Mouse (Mus musculus): ENCODE measurements around the gene Cbx7. TPM values are rescaled to one million over a fixed set of nuclear protein-coding genes. Genes with fewer than 3 reads are reported as not detected.
"Not testable (repeated sequence)": the region's sequence is repeated elsewhere in the genome, so short reads cannot be mapped to it uniquely, and the experiment has no call there.

The Cbx7 gene
- polyA plus RNA-seq, 1 experiment from 2014 or later, result 1.5 TPM

DNA sequence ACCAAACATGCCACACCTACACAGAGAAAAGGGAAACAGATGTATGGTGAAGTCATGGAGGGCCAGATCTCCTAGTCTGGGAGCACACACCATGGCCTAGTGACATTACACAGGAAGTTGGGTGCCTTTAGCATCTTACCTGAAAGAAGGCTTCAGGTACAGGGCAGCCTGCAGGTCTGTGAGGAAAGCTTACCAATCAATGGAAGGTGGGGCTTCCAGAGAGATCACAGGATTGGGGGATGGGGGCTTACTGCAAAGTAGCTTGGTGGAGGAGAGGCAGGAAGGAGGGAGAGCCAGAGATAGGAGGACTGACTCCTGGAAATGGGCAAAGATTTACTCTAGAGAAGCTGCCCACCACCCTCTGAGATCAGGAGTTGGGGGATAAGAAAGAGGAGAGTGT lies 67.0 kb downstream of the Cbx7 start:
- Histone ChIP-seq H3K4me2 (no peak overlapping the region), H3K36me3 (peaks cover 28% of the 10 kb centered on the region), H3K4me3 (no peak overlapping the region), H3K27me3 (replicated peaks) (peaks cover 8% of the 10 kb centered on the region; the same call in 1 of the 2 replicates), H3K4me1 (no peaks in the 10 kb centered on the region), H3K9ac (no peak overlapping the region), H3K27ac (replicated peaks) (no peak overlapping the region), H3K9me3 (no peaks in the 10 kb centered on the region)
- no peak for ATAC-seq (ENCODE audit: extremely low read depth, insufficient number of reproducible peaks, low FRiP score, low TSS enrichment)

- 94% methylated on average over 8 of the region's 8 CpGs for WGBS
Observed at GRCm38 (mm10) chr15:79903081-79903480, 67.8 kb downstream of the Cbx7 start.

GRCm38 (mm10) chr15:79901399-79901798 lies 69.5 kb downstream of the Cbx7 start:
- no peak for ATAC-seq (ENCODE audit: extremely low read depth, insufficient number of reproducible peaks, low FRiP score, low TSS enrichment)
- Histone ChIP-seq H3K9ac (no peak overlapping the region), H3K4me2 (no peak overlapping the region), H3K4me1 (no peaks in the 10 kb centered on the region), H3K36me3 (peaks cover 24% of the 10 kb centered on the region), H3K27me3 (replicated peaks) (peaks cover 1% of the 10 kb centered on the region; the same call in 1 of the 2 replicates), H3K4me3 (no peak overlapping the region), H3K9me3 (no peaks in the 10 kb centered on the region), H3K27ac (replicated peaks) (no peak overlapping the region)
- WGBS, result 87% methylated on average over 2 of the region's 2 CpGs

More at GRCm38 (mm10) chr15:79903081-79903480, 67.8 kb downstream of the Cbx7 start:
- H3K27ac ChIP-seq (replicated peaks); H3K4me2 ChIP-seq; H3K4me1 ChIP-seq; H3K9me3 ChIP-seq; H3K4me3 ChIP-seq; ATAC-seq (ENCODE audit: extremely low read depth, insufficient number of reproducible peaks, low FRiP score, low TSS enrichment); H3K9ac ChIP-seq; H3K27me3 ChIP-seq (replicated peaks): not testable (repeated sequence)
- peaks cover 35% of the 10 kb centered on the region for H3K36me3 ChIP-seq

DNA sequence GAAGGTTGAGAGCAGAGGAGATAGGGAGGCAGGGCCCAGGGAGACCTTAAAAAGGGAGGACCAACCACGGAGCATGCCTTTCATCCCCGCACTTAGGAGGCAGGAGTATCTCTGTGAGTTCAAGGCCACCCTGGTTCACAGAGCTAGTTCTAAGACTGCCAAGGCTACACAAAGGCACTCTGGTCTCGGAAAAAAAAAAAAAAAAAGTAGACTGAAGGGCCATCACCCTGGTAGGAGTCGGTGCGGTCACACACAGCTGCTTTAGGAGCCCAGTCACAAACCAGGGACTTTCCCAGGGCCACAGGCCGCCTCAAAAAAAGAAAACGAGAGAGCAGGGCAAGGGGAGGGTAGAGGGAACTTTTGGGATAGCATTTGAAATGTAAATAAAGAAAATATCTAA lies 70.2 kb downstream of the Cbx7 start:
- no peak for ATAC-seq (ENCODE audit: extremely low read depth, insufficient number of reproducible peaks, low FRiP score, low TSS enrichment)
- Histone ChIP-seq H3K4me3 (no peak overlapping the region), H3K9ac (no peak overlapping the region), H3K27me3 (replicated peaks) (no peaks in the 10 kb centered on the region), H3K27ac (replicated peaks) (no peak overlapping the region), H3K4me2 (no peak overlapping the region), H3K4me1 (no peaks in the 10 kb centered on the region), H3K36me3 (peaks cover 18% of the 10 kb centered on the region), H3K9me3 (no peaks in the 10 kb centered on the region)
- 63% methylated on average over 7 of the region's 7 CpGs for WGBS

DNA sequence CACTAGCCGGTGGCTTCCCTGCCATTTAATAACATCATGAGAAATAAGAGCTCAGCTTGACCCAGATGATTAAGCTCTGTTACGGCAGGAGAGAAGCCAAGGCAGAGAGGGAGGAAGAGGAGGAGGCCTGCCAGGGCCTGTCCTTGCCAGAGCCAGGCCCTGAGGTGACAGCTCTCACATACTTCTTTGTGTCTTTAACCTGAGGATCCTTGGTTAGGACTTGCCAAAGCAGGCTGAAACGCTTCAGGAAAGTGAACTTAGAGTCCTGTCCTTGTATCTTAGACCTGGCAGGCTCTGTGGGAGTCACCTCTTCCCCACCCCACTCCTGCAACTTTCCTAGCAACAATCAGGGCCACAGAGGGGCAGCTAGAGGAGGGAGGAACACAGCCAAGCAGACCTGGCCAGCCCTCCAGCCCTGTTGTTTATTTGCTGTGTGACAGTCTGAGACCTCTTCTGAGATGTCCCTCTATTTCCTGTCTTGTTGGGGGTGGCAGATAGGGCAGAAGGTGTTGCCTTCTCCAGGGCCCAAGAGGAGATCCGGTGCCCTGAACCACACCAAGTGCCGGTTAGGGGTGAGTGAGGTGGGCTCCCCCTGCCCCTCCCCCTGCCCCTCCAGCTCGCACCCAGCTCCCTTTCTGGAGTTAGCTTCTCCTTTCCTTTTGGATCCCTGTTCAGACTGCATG lies 71.0 kb downstream of the Cbx7 start:
- no peak for ATAC-seq (ENCODE audit: extremely low read depth, insufficient number of reproducible peaks, low FRiP score, low TSS enrichment)
- no peaks in the 10 kb centered on the region for H3K4me1 ChIP-seq
- H3K27ac ChIP-seq (replicated peaks), result no peak overlapping the region
- H3K4me2 ChIP-seq, result no peak overlapping the region
- H3K36me3 ChIP-seq, result peaks cover 14% of the 10 kb centered on the region
- 66% methylated on average over 6 of the region's 6 CpGs for WGBS
- H3K27me3 ChIP-seq (replicated peaks), result no peaks in the 10 kb centered on the region
- H3K9me3 ChIP-seq, result no peaks in the 10 kb centered on the region
- no peak overlapping the region for H3K9ac ChIP-seq
- no peak overlapping the region for H3K4me3 ChIP-seq

- WGBS, result 76% methylated on average over 5 of the region's 5 CpGs
- Histone ChIP-seq H3K27me3 (replicated peaks) (no peaks in the 10 kb centered on the region), H3K36me3 (peaks cover 14% of the 10 kb centered on the region), H3K27ac (replicated peaks) (no peak overlapping the region), H3K9me3 (no peaks in the 10 kb centered on the region), H3K9ac (no peak overlapping the region), H3K4me3 (no peak overlapping the region), H3K4me1 (0 out of 2 replicates have a peak, but pooled peaks cover under 1% of the 10 kb centered on the region), H3K4me2 (no peak overlapping the region)
- no peak for ATAC-seq (ENCODE audit: extremely low read depth, insufficient number of reproducible peaks, low FRiP score, low TSS enrichment)
Observed at GRCm38 (mm10) chr15:79898988-79899387, 71.9 kb downstream of the Cbx7 start.

GRCm38 (mm10) chr15:79896080-79896725 lies 74.7 kb downstream of the Cbx7 start:
- Histone ChIP-seq H3K27ac (replicated peaks) (no peak overlapping the region), H3K4me3 (no peak overlapping the region), H3K27me3 (replicated peaks) (peaks cover 9% of the 10 kb centered on the region; the same call in 1 of the 2 replicates), H3K36me3 (peaks cover 14% of the 10 kb centered on the region), H3K9ac (no peak overlapping the region), H3K4me1 (peaks cover 13% of the 10 kb centered on the region), H3K4me2 (no peak overlapping the region), H3K9me3 (no peaks in the 10 kb centered on the region)
- ATAC-seq (ENCODE audit: extremely low read depth, insufficient number of reproducible peaks, low FRiP score, low TSS enrichment), result no peak
- 74% methylated on average over 9 of the region's 9 CpGs for WGBS

DNA sequence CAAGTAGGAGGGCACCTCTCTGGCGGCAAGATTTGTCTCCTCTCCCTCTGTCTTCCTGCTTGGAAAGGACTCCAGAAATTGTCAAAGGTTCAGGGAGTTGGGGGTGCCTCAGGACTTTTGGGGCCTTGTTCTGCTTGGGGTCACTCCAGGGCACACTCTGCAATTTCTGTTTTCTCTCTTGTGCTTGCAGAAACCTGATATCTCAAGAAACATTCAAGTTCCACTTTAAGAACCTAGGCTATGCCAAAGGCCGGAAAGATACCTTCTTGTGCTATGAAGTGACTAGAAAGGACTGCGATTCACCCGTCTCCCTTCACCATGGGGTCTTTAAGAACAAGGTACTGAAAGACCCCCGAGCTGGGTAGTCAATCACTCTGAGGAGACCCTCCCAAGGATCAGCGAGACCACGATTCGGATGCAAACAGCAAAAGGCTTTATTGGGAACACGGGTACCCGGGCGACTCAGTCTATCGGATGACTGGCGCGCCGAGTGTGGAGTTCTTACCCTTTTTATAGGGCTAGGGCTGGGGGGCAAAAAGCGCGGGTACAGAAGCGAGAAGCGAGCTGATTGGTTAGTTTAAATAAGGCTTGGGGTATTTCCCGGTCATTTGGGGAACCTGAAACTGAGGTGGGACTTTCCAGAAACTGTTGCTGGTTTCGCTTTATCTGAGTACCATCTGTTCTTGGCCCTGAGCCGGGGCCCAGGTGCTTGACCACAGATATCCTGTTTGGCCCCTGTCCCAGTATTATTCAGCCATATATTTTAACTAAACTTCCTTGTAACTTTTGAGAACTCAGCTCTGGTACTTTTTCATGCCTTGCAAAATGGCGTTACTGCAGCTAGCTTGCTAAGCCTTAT lies 75.5 kb downstream of the Cbx7 start:
- Histone ChIP-seq H3K4me1 (peaks cover 19% of the 10 kb centered on the region), H3K27me3 (replicated peaks) (peaks cover 13% of the 10 kb centered on the region; the same call in 1 of the 2 replicates), H3K36me3 (peaks cover 14% of the 10 kb centered on the region)
- H3K4me2 ChIP-seq; ATAC-seq (ENCODE audit: extremely low read depth, insufficient number of reproducible peaks, low FRiP score, low TSS enrichment); H3K9me3 ChIP-seq; H3K27ac ChIP-seq (replicated peaks); H3K4me3 ChIP-seq; H3K9ac ChIP-seq: not testable (repeated sequence)
- WGBS, result 78% methylated on average over 11 of the region's 23 CpGs

GRCm38 (mm10) chr15:79894343-79894742 lies 76.6 kb downstream of the Cbx7 start:
- Histone ChIP-seq H3K4me1 (peaks cover 19% of the 10 kb centered on the region), H3K9ac (no peak overlapping the region), H3K4me2 (no peak overlapping the region), H3K36me3 (peaks cover 14% of the 10 kb centered on the region), H3K4me3 (no peak overlapping the region), H3K27ac (replicated peaks) (no peak overlapping the region), H3K27me3 (replicated peaks) (peaks cover 21% of the 10 kb centered on the region; the same call in 1 of the 2 replicates), H3K9me3 (no peaks in the 10 kb centered on the region)
- WGBS, result 67% methylated on average over 4 of the region's 4 CpGs
- no peak for ATAC-seq (ENCODE audit: extremely low read depth, insufficient number of reproducible peaks, low FRiP score, low TSS enrichment)

GRCm38 (mm10) chr15:79893824-79894123 lies 77.1 kb downstream of the Cbx7 start:
- H3K27ac ChIP-seq (replicated peaks), result no peak overlapping the region
- H3K4me3 ChIP-seq, result no peak overlapping the region
- peaks cover 21% of the 10 kb centered on the region; the same call in 1 of the 2 replicates for H3K27me3 ChIP-seq (replicated peaks)
- no peak overlapping the region for H3K9ac ChIP-seq
- no peak for ATAC-seq (ENCODE audit: extremely low read depth, insufficient number of reproducible peaks, low FRiP score, low TSS enrichment)
- H3K4me1 ChIP-seq, result peaks cover 19% of the 10 kb centered on the region
- peak overlapping the region; percentile 80; the same call in 1 of the 2 replicates for H3K4me2 ChIP-seq
- WGBS, result 24% methylated on average over 3 of the region's 3 CpGs
- H3K9me3 ChIP-seq, result no peaks in the 10 kb centered on the region
- peaks cover 11% of the 10 kb centered on the region for H3K36me3 ChIP-seq
